Mouse (Mus musculus) neutrophil, adult 5-6 weeks (primary cell): Measurements from ENCODE around the gene Fhad1. TPM values are rescaled to one million over a fixed set of nuclear protein-coding genes. Genes with fewer than 3 reads are reported as not detected.
A peak's percentile ranks its signal among the peaks of the same experiment; 100 is the strongest.

ENCODE experiments used
- ATAC-seq: fragments of 151-379, 151-347 bp; 2 replicates; pipeline ENCODE4 v1.8.0; 2017; ENCODE audit warnings: mild to moderate bottlenecking, moderate TSS enrichment; ENCODE audit not compliant: insufficient number of reproducible peaks, poor library complexity, low FRiP score, severe bottlenecking; ENCODE audit errors: extremely low read depth
- total RNA-seq: library from RNA; stranded (forward); fragments of 200-1000 nt; gene quantifications from 2 replicates; pipeline ENCODE4 v1.2.3, GENCODE M21; 2017

The Fhad1 gene
- total RNA-seq, 1 experiment from 2014 or later = not detected

GRCm38 (mm10) chr4:141952824-141953223 lies 62.1 kb downstream of the Fhad1 start:
- ATAC-seq = no peak

- 0 out of 2 replicates have a peak, but pooled peaks have one; percentile 14 for ATAC-seq
Observed at GRCm38 (mm10) chr4:141952114-141952513, 62.8 kb downstream of the Fhad1 start.

- no peak for ATAC-seq
Observed at GRCm38 (mm10) chr4:141949436-141949835, 65.4 kb downstream of the Fhad1 start.

GRCm38 (mm10) chr4:141948822-141949221 lies 66.1 kb downstream of the Fhad1 start:
- ATAC-seq = no peak

GRCm38 (mm10) chr4:141942403-141942802 lies 72.5 kb downstream of the Fhad1 start:
- ATAC-seq = no peak

- no peak for ATAC-seq
Observed at GRCm38 (mm10) chr4:141941289-141941688, 73.6 kb downstream of the Fhad1 start.

GRCm38 (mm10) chr4:141938535-141938934 lies 76.3 kb downstream of the Fhad1 start:
- ATAC-seq = no peak

- ATAC-seq = no peak
Observed at GRCm38 (mm10) chr4:141932785-141933574, 81.9 kb downstream of the Fhad1 start.

- no peak for ATAC-seq
Observed at GRCm38 (mm10) chr4:141931526-141931925, 83.4 kb downstream of the Fhad1 start.

- ATAC-seq = no peak
Observed at GRCm38 (mm10) chr4:141930001-141930400, 84.9 kb downstream of the Fhad1 start.

GRCm38 (mm10) chr4:141928881-141929281 lies 86.0 kb downstream of the Fhad1 start:
- no peak for ATAC-seq

- ATAC-seq = no peak
Observed at GRCm38 (mm10) chr4:141925781-141926345, 89.0 kb downstream of the Fhad1 start.

GRCm38 (mm10) chr4:141923961-141924360 lies 90.9 kb downstream of the Fhad1 start:
- ATAC-seq = no peak

GRCm38 (mm10) chr4:141920391-141920790 lies 94.5 kb downstream of the Fhad1 start:
- ATAC-seq = no peak

GRCm38 (mm10) chr4:141917735-141918419 lies 97.0 kb downstream of the Fhad1 start:
- ATAC-seq = no peak

GRCm38 (mm10) chr4:141914040-141914439 lies 100.8 kb downstream of the Fhad1 start:
- ATAC-seq = no peak

GRCm38 (mm10) chr4:141913201-141913993 lies 101.5 kb downstream of the Fhad1 start:
- ATAC-seq = no peak

GRCm38 (mm10) chr4:141904710-141905109 lies 110.2 kb downstream of the Fhad1 start:
- no peak for ATAC-seq

- ATAC-seq = no peak
Observed at GRCm38 (mm10) chr4:141902479-141902858, 112.4 kb downstream of the Fhad1 start.
